Mouse (Mus musculus) CH12.LX (cell line): ENCODE measurements around the gene Nfatc2. TPM values are rescaled to one million over a fixed set of nuclear protein-coding genes. Genes with fewer than 3 reads are reported as not detected.
A peak's percentile ranks its signal among the peaks of the same experiment; 100 is the strongest.

ENCODE experiments used
- DNase-seq: peaks from one replicate; pipeline ENCODE4 v3.0.0-alpha.2; 2013; ENCODE audit errors: extremely low read depth
- H3K27ac ChIP-seq: 2 replicates; pipeline ENCODE4 v1.5.1; 2012; ENCODE audit warnings: low read depth, mild to moderate bottlenecking, control low read depth, moderate library complexity; ENCODE audit not compliant: insufficient read depth
- H3K27me3 ChIP-seq: replicated peaks from 2 replicates; pipeline ENCODE3; 2012; ENCODE audit warnings: inconsistent platforms
- H3K36me3 ChIP-seq, 2 experiments: replicated peaks in 1 of 2; 2 replicates each; pipeline versions ENCODE3 to v1.6.1; 2012; ENCODE audit warnings: inconsistent platforms in 1 of 2, low read length in 1 of 2, mild to moderate bottlenecking in 1 of 2, mixed read lengths in 1 of 2, moderate library complexity in 1 of 2; ENCODE audit not compliant: control insufficient read depth in 1 of 2, insufficient read depth in 1 of 2
- H3K4me1 ChIP-seq, 2 experiments: 2 replicates each; pipeline ENCODE4 v1.6.1; 2012; ENCODE audit warnings: inconsistent platforms in 1 of 2, moderate library complexity in 1 of 2; ENCODE audit not compliant: insufficient read depth in 2 of 2, control insufficient read depth in 1 of 2
- H3K4me2 ChIP-seq: 2 replicates; pipeline ENCODE4 v1.6.1; 2012; ENCODE audit warnings: low read depth, mild to moderate bottlenecking, control low read depth; ENCODE audit not compliant: poor library complexity, insufficient read depth, severe bottlenecking
- H3K4me3 ChIP-seq, 3 experiments: fragments of 150-350 bp in 1 of 3; sonication (generic) in 1 of 3; replicated peaks in 1 of 3; 2 replicates each; pipeline versions ENCODE3 to v1.5.1; 2011 to 2012; ENCODE audit warnings: low read depth in 2 of 3, low read length in 2 of 3, mild to moderate bottlenecking in 2 of 3, moderate library complexity in 2 of 3, control low read depth in 1 of 3, improper control_type of control experiment in 1 of 3, inconsistent platforms in 1 of 3, mixed read lengths in 1 of 3; ENCODE audit not compliant: poor library complexity in 1 of 3
- H3K79me2 ChIP-seq: replicated peaks from 2 replicates; pipeline ENCODE4 v1.6.1; 2012; ENCODE audit warnings: mild to moderate bottlenecking, moderate library complexity; ENCODE audit not compliant: control insufficient read depth, poor library complexity, insufficient read depth, severe bottlenecking; ENCODE audit errors: extremely low read depth
- H3K9ac ChIP-seq: 2 replicates; pipeline ENCODE4 v1.6.1; 2012; ENCODE audit warnings: low read depth, mild to moderate bottlenecking, control low read depth, moderate library complexity; ENCODE audit not compliant: insufficient read depth
- H3K9me3 ChIP-seq: replicated peaks from 2 replicates; pipeline ENCODE3; 2012; ENCODE audit warnings: low read length, inconsistent platforms, mixed read lengths
- BHLHE40 ChIP-seq: IDR thresholded peaks from 2 replicates; pipeline ENCODE4 v1.6.1; 2011; ENCODE audit warnings: mild to moderate bottlenecking, low read depth, low read length, improper control_type of control experiment
- CHD1 ChIP-seq: IDR thresholded peaks from 2 replicates; pipeline ENCODE4 v1.6.1; 2012; ENCODE audit warnings: low read depth, low read length, improper control_type of control experiment, inconsistent platforms
- CHD2 ChIP-seq: IDR thresholded peaks from 2 replicates; pipeline ENCODE4 v1.6.1; 2011; ENCODE audit warnings: low read length, improper control_type of control experiment
- CTCF ChIP-seq, 2 experiments: IDR thresholded peaks in 1 of 2; conservative IDR thresholded peaks in 1 of 2; 2 replicates each; pipeline ENCODE4 v1.5.1; 2011 to 2012; ENCODE audit warnings: low read depth in 2 of 2, low read length in 2 of 2, improper control_type of control experiment in 1 of 2, inconsistent platforms in 1 of 2, mild to moderate bottlenecking in 1 of 2, moderate library complexity in 1 of 2
- E2F4 ChIP-seq: IDR thresholded peaks from 2 replicates; pipeline ENCODE4 v1.6.1; 2011; ENCODE audit warnings: low read depth, low read length, improper control_type of control experiment; ENCODE audit not compliant: insufficient replicate concordance
- EP300 ChIP-seq: IDR thresholded peaks from 2 replicates; pipeline ENCODE4 v1.6.1; 2011; ENCODE audit warnings: low read length, improper control_type of control experiment
- ETS1 ChIP-seq: conservative IDR thresholded peaks from 2 replicates; pipeline ENCODE4 v1.6.1; 2012; ENCODE audit warnings: low read depth, mild to moderate bottlenecking, inconsistent platforms, low read length, improper control_type of control experiment, moderate library complexity
- HCFC1 ChIP-seq: IDR thresholded peaks from 2 replicates; pipeline ENCODE4 v1.6.1; 2012; ENCODE audit warnings: low read depth, mild to moderate bottlenecking, inconsistent platforms, low read length, improper control_type of control experiment
- IRF4 ChIP-seq: IDR thresholded peaks from 2 replicates; pipeline ENCODE4 v1.6.1; 2014; ENCODE audit warnings: low read depth, mild to moderate bottlenecking, inconsistent platforms, low read length, improper control_type of control experiment
- JUN ChIP-seq: IDR thresholded peaks from 2 replicates; pipeline ENCODE4 v1.6.1; 2011; ENCODE audit warnings: low read depth, mild to moderate bottlenecking, low read length, improper control_type of control experiment, moderate library complexity; ENCODE audit not compliant: insufficient read depth
- JUND ChIP-seq: conservative IDR thresholded peaks from 2 replicates; pipeline ENCODE4 v1.6.1; 2011; ENCODE audit warnings: low read depth, low read length, improper control_type of control experiment
- KAT2A ChIP-seq: IDR thresholded peaks from 2 replicates; pipeline ENCODE4 v1.6.1; 2012; ENCODE audit warnings: low read length, improper control_type of control experiment, inconsistent platforms; ENCODE audit not compliant: insufficient replicate concordance
- MAX ChIP-seq: IDR thresholded peaks from 2 replicates; pipeline ENCODE4 v1.6.1; 2011; ENCODE audit warnings: low read length, improper control_type of control experiment
- MAZ ChIP-seq: IDR thresholded peaks from 2 replicates; pipeline ENCODE4 v1.6.1; 2012; ENCODE audit warnings: low read depth, mild to moderate bottlenecking, inconsistent platforms, low read length, improper control_type of control experiment, moderate library complexity
- MEF2A ChIP-seq: IDR thresholded peaks from 2 replicates; pipeline ENCODE4 v1.6.1; 2014; ENCODE audit warnings: low read depth, mild to moderate bottlenecking, inconsistent platforms, low read length, improper control_type of control experiment, borderline replicate concordance
- MXI1 ChIP-seq: IDR thresholded peaks from 2 replicates; pipeline ENCODE4 v1.6.1; 2011; ENCODE audit warnings: mild to moderate bottlenecking, low read depth, low read length, improper control_type of control experiment
- NRF1 ChIP-seq: IDR thresholded peaks from 2 replicates; pipeline ENCODE4 v1.6.1; 2014; ENCODE audit warnings: low read depth, mild to moderate bottlenecking, inconsistent platforms, low read length, improper control_type of control experiment, moderate library complexity
- PAX5 ChIP-seq: IDR thresholded peaks from 2 replicates; pipeline ENCODE4 v1.6.1; 2012; ENCODE audit warnings: low read length, inconsistent platforms, mixed read lengths
- POLR2AphosphoS2 ChIP-seq: IDR thresholded peaks from 2 replicates; pipeline ENCODE4 v1.6.1; 2011; ENCODE audit warnings: low read depth, low read length, improper control_type of control experiment
- RAD21 ChIP-seq: IDR thresholded peaks from 2 replicates; pipeline ENCODE4 v1.6.1; 2011; ENCODE audit warnings: low read depth, mild to moderate bottlenecking, low read length, improper control_type of control experiment, moderate library complexity
- RCOR1 ChIP-seq: conservative IDR thresholded peaks from 2 replicates; pipeline ENCODE4 v1.6.1; 2012; ENCODE audit warnings: low read depth, mild to moderate bottlenecking, inconsistent platforms, low read length, improper control_type of control experiment
- SIN3A ChIP-seq: IDR thresholded peaks from 2 replicates; pipeline ENCODE4 v1.6.1; 2012; ENCODE audit warnings: low read length, improper control_type of control experiment, inconsistent platforms
- SMC3 ChIP-seq: IDR thresholded peaks from 2 replicates; pipeline ENCODE4 v1.6.1; 2011; ENCODE audit warnings: low read depth, low read length, improper control_type of control experiment
- TCF12 ChIP-seq: IDR thresholded peaks from 2 replicates; pipeline ENCODE4 v1.6.1; 2014; ENCODE audit warnings: low read depth, mild to moderate bottlenecking, inconsistent platforms, low read length, improper control_type of control experiment
- USF2 ChIP-seq: conservative IDR thresholded peaks from 2 replicates; pipeline ENCODE4 v1.6.1; 2011; ENCODE audit warnings: low read depth, low read length, improper control_type of control experiment
- ZMIZ1 ChIP-seq: IDR thresholded peaks from 2 replicates; pipeline ENCODE4 v1.6.1; 2012; ENCODE audit warnings: low read depth, mild to moderate bottlenecking, inconsistent platforms, low read length, improper control_type of control experiment
- ZNF384 ChIP-seq: IDR thresholded peaks from 2 replicates; pipeline ENCODE4 v1.6.1; 2012; ENCODE audit warnings: low read depth, low read length, improper control_type of control experiment, inconsistent platforms
- dilution Hi-C: fragments of 300-500 bp; cut with MboI; formaldehyde crosslinking; loops from 2 replicates; pipeline ENCODE4 v1.14.3; 2020; ENCODE audit warnings: low sequenced_read_pairs; ENCODE audit not compliant: extremely low pct_unique_long_range_greater_than_20kb, extremely low pct_ligation_motif_present
- in situ Hi-C: fragments of 300-500 bp; cut with MboI; formaldehyde crosslinking; loops from 3 replicates; pipeline ENCODE4 v1.14.3; 2019; ENCODE audit warnings: low sequenced_read_pairs, low pct_ligation_motif_present, low pct_unique_long_range_greater_than_20kb, mixed read lengths
- polyA plus RNA-seq: library from polyadenylated mRNA; unstranded; fragments of >175 nt; gene quantifications from 2 replicates; pipeline ENCODE4 v1.2.1, GENCODE M21; 2012; ENCODE audit warnings: low read depth; ENCODE audit not compliant: insufficient read length
- total RNA-seq, 2 experiments: library from RNA; depleted of rRNA; stranded (reverse); fragments of 300-350 nt in 1 of 2; fragments of >200 nt in 1 of 2; gene quantifications; 2 replicates each; pipeline ENCODE4 v1.2.3; 2012 to 2014

Nfatc2 gene
- total and polyA plus RNA-seq, 3 experiments = 1.8 to 4.8 (median 3.6) TPM

DNA sequence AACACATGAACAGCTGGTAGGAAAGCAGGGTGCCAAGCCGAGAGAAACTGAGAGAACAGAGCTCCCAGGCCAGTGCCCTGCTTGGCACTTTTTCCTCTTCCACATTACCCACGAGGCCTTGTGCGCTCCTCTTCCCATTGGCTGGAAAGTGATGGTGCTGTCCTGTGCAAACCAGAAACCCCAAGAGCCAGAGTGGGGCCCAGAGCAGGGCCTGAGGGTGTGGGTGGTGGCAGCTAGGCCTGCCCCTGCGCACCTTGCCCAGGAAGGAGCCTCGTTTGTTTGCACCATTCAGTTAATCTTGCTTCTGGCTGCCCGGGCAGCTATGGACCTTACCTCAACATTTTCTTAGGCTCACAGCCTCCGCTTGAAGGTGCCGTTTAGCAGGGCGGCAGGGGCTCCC lies 139.6 kb downstream of the Nfatc2 start:
- Histone ChIP-seq H3K9ac (no peak overlapping the region), H3K4me3 (no peak overlapping the region), H3K27me3 (peaks cover 26% of the 10 kb centered on the region), H3K27ac (no peak overlapping the region), H3K4me1 (peaks cover 4 to 6% of the 10 kb centered on the region in 2 experiments; a peak in 2 of 4 replicates), H3K9me3 (no peaks in the 10 kb centered on the region), H3K36me3 (no peaks in the 10 kb centered on the region), H3K4me2 (no peak overlapping the region), H3K79me2 (no peaks in the 10 kb centered on the region)
- dilution Hi-C loops (no loop called here), in situ Hi-C loops (loop anchor here (25.0 kb wide), 1 partner anchor 425 kb away; no protein-coding TSS in a partner anchor)
- DNase-seq = no peak
- TF ChIP-seq USF2 (no peak), EP300 (no peak), SMC3 (no peak), HCFC1 (no peak), MEF2A (no peak), RCOR1 (no peak), MAZ (no peak), JUN (no peak), MXI1 (no peak), ETS1 (no peak), IRF4 (no peak), JUND (no peak), CHD1 (no peak), KAT2A (no peak), TCF12 (no peak), BHLHE40 (no peak), MAX (no peak), ZNF384 (no peak), E2F4 (no peak), POLR2AphosphoS2 (no peak)
- TF ChIP-seq, all 38 proteins: peak for 0

GRCm38 (mm10) chr2:168459627-168460026 lies 141.8 kb downstream of the Nfatc2 start:
- H3K36me3 ChIP-seq = no peaks in the 10 kb centered on the region
- DNase-seq = no peak
- TF ChIP-seq NRF1 (no peak), SMC3 (peak; percentile 47), POLR2AphosphoS2 (no peak), IRF4 (no peak), ETS1 (no peak), CTCF (conservative IDR thresholded peaks at IDR 0.05 in 1 of 2, IDR thresholded peaks at IDR 0.05 in 1 of 2; ENCODE audit: low read depth in 2 of 2, low read length in 2 of 2) (peak in 1 of 2 experiments; percentile 46; a peak in 2 of 4 replicates), CHD2 (no peak), SIN3A (no peak), PAX5 (no peak), ZMIZ1 (no peak), RAD21 (peak; percentile 18), USF2 (no peak)
- TF ChIP-seq, all 38 proteins: peak for 3
- Histone ChIP-seq H3K9me3 (no peaks in the 10 kb centered on the region), H3K4me2 (no peak overlapping the region), H3K4me1 (peaks cover 2 to 6% of the 10 kb centered on the region in 2 experiments; a peak in 2 of 4 replicates), H3K27ac (no peak overlapping the region), H3K9ac (no peak overlapping the region), H3K79me2 (no peaks in the 10 kb centered on the region), H3K4me3 (no peak overlapping the region), H3K27me3 (peaks cover 23% of the 10 kb centered on the region)
- in situ Hi-C loops (loop anchor here (25.0 kb wide), 1 partner anchor 428 kb away; no protein-coding TSS in a partner anchor), dilution Hi-C loops (no loop called here)
